Mouse (Mus musculus) cerebellum, postnatal 10 days (tissue): ENCODE measurements around the gene Olfr813.
"Not testable (repeated sequence)": the region's sequence is repeated elsewhere in the genome, so short reads cannot be mapped to it uniquely, and the experiment has no call there.

Experiments
- DNase-seq, 2 experiments: peaks; one replicate each; pipeline ENCODE4 v3.0.0; 2021; ENCODE audit warnings: mixed read lengths in 2 of 2

Gene Olfr813

DNA sequence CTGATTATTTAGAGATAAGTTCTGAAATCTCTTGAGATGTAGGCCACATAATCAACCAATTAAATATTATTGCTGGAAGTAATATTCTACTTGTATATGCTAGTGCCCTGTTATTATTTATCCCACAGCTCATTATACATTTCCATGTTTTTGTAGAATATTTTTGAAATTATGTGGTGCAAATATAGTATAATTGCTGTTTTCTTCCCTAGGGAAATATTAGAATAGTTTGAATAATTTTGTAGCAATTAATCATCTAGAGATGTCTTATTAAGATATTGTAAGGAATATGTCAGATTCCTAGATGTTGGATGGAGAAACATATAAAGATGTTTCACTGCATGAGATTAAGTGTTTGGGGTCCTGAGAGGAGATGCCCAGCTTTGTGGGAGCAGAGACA is at the start of gene Olfr813:
Gene Olfr813, plus strand, starts transcription at position 301 of the 400 bp plus-strand sequence.
- DNase-seq = no peak

DNA sequence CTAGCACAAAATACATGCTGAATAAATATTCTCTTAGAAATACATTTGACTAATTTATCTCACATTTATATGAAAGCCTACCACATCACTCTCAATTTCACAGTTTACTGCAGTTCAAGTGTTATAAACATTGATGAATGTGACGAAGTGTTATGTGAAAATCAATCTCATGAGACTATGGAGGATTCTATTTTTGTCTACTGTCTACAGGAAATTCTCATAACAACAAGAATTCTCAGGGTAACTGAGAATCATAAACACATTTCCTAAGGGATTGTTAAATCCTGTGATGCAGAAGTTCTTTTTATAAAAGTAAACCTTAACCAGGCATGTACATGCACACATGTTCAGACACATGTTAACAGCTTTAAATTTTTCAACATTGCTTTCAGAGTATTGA is 9.2 kb upstream of the Olfr813 start, which contains the start of gene Olfr812:
Gene Olfr812, minus strand, starts transcription at position 101 of the 400 bp plus-strand sequence.
- no peak for DNase-seq

DNA sequence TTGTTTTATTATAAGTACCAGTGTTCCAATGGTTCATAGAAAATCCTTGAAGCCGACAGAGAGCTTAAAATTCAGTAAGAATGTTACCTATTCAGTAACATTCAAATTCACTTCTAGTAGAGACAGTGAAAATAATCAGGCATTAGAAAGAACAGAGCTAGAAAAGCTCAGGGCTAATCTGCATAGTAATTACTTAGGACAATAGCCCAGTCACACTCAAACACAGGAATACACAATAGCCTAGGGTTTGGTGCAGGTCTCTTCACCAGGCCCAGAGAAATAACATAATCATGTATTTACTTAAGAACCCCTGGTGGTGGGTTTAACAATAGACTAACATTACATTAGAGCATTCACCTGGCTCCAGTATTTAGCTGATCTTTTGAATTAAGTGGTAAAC is 7.8 kb upstream of the Olfr813 start:
- no peak for DNase-seq

DNA sequence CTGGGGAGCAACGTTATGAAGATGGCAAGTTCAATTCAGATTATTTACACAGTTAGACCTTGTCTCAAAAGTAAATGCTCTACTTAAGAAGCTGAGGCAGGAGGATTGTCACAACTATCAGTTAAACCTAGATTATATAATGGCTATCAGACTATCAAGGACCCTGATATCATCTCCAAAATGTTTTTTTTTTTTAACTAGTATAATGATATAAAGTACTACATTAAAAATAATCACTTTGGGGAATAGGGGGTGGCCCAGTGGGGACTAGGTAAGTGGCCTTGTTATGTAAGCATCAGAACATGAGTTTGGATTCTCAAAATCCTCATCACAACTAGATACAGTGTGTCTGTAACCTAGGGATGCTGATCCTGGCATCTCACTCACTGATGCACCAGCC is 24.6 kb downstream of the Olfr813 start, which contains the start of gene Olfr814:
Gene Olfr814, minus strand, starts transcription at position 101 of the 400 bp plus-strand sequence.
- not testable (repeated sequence) for DNase-seq

DNA sequence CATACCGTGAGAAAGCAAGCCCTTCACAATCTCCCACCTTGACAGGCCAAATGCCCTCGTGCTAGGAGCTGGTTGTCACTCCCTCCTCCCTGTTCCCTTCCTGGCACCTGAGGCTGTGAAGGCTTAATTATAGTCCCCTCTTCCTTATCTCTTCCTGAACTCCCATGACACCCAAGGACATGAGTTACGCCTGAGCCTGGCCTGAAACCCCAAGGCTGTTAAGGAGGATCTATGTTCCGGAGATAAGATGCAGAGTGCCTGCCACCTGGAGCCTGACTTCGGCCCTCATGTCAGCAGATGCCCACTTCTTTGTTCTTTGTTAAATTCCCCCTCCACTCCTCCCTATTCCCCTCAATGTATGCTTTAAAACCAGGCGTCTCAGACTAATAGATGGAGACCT is 30.3 kb downstream of the Olfr813 start:
- not testable (repeated sequence) for DNase-seq

GRCm38 (mm10) chr10:129885934-129886333 is 30.8 kb downstream of the Olfr813 start:
- no peak for DNase-seq

DNA sequence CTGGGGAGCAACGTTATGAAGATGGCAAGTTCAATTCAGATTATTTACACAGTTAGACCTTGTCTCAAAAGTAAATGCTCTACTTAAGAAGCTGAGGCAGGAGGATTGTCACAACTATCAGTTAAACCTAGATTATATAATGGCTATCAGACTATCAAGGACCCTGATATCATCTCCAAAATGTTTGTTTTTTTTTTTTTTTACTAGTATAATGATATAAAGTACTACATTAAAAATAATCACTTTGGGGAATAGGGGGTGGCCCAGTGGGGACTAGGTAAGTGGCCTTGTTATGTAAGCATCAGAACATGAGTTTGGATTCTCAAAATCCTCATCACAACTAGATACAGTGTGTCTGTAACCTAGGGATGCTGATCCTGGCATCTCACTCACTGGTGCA is 50.6 kb downstream of the Olfr813 start, which contains the start of gene Olfr815:
Gene Olfr815, minus strand, starts transcription at position 101 of the 400 bp plus-strand sequence.
- DNase-seq = not testable (repeated sequence)
